Mouse (Mus musculus) spleen, adult 2 months (tissue): ENCODE results near the gene U90926.

Source experiments
- CTCF ChIP-seq: fragments of 200-500 bp; IDR thresholded peaks from 2 replicates; pipeline ENCODE4 v1.5.1; 2011; ENCODE audit warnings: mild to moderate bottlenecking, inconsistent platforms; ENCODE audit not compliant: insufficient read depth, insufficient read length, insufficient replicate concordance; ENCODE audit errors: extremely low read depth
- POLR2A ChIP-seq: fragments of 200-500 bp; IDR thresholded peaks from 2 replicates; pipeline ENCODE4 v1.6.1; 2011; ENCODE audit warnings: low read depth, low read length, inconsistent platforms

DNA sequence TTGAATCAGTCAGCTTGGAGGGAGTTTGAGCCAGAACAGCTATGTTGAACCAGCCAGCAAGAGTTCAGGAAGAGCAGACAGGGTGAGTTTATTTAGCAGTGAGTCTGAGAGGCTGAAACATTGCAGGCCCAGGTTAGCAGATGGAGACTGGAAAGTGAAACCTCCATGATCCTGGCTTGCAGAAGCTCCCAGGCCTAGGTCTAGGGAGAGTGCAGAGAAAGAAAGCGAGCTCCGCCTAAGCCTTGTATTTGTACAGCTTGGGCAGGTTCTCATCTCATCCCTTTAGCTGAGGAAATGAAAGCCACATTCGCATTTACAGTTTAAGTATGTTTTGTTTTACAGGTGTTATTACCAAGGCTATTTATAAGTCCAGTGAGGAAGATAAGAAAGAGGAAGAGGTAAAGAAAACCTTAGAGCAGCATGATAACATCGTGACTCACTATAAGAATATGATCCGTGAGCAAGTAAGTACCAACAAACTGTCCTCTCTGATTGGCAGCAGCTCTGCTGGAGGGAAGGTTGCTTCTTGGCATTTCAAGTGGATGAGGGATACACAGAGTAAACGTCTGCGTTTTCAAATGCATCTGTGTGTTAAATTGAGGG, 26.2 kb downstream of the U90926 start:
- TF ChIP-seq POLR2A (no peak), CTCF (no peak)
